Mouse (Mus musculus): Measurements from ENCODE around the gene Nav2. TPM values are rescaled to one million over a fixed set of nuclear protein-coding genes. Genes with fewer than 3 reads are reported as not detected.

Nav2 gene
- polyA plus RNA-seq, 1 experiment from 2014 or later, result 34.9 TPM

DNA sequence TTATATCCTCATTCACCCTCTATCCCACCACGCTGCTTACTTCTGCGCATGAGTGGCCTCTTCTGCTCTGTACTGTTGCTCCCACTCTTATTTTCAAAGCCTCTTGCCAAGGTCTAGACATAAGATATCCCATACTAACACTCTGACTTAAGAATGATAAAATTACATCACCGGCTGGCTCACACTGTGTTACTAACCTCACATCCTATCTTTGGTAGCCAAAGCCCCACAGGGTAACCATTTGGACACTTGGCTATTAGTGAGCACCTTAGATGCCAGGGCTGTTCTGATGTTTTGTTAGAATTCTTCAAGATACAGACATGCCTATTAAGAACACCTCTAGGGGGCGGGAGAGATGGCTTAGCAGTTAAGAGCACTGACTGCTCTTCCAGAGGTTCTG is 502.4 kb downstream of the Nav2 start:
- H3K27ac ChIP-seq (replicated peaks in 1 of 2; ENCODE audit: control insufficient read depth in 1 of 2, insufficient read depth in 1 of 2, low read depth in 2 of 2, low read length in 2 of 2), result no peak overlapping the region

DNA sequence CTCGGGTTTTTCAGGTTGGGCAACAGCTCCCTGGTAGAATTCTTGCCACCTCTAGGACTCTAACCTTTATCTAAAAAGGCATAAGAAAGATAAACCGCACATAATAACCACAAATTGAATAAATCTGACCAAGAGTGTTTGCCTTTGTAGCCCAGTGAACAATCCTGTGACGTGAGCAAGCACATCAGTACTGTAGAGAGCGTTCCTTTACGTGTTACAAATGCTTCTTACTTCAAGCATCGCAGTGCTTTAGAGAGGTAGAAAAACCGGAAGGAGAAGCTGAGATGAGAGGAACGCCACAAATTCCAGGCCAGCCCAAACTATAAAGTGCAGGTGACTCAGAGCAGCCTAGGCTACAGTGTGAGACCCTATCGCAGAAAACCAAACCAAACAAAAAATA is 503.3 kb downstream of the Nav2 start:
- H3K4me3 ChIP-seq (ENCODE audit: control insufficient read depth in 1 of 2, insufficient read depth in 1 of 2, low read depth in 1 of 2, low read length in 2 of 2), result no peak overlapping the region
- H3K36me3 ChIP-seq (ENCODE audit: control insufficient read depth, insufficient read depth, low read length), result peaks cover 38% of the 10 kb centered on the region
- no peaks in the 10 kb centered on the region for H3K27me3 ChIP-seq (ENCODE audit: control insufficient read depth, insufficient read depth, low read length)
- H3K9me3 ChIP-seq (ENCODE audit: control insufficient read depth, low read length), result no peaks in the 10 kb centered on the region
- H3K4me2 ChIP-seq (ENCODE audit: low read length), result no peak overlapping the region
- no peak overlapping the region for H3K27ac ChIP-seq (replicated peaks in 1 of 2; ENCODE audit: control insufficient read depth in 1 of 2, insufficient read depth in 1 of 2, low read depth in 2 of 2, low read length in 2 of 2)
- WGBS, result 86% methylated on average over 9 of the region's 9 CpGs
- H3K4me1 ChIP-seq (ENCODE audit: control insufficient read depth in 2 of 2, insufficient read depth in 2 of 2, low read length in 2 of 2), result no peaks in the 10 kb centered on the region; a peak in 1 of 4 replicates
- ATAC-seq (ENCODE audit: insufficient number of reproducible peaks, insufficient read depth, low FRiP score, low read depth), result no peak
- H3K9ac ChIP-seq (ENCODE audit: low read length), result no peak overlapping the region

More for the DNA sequence above, 502.4 kb downstream of the Nav2 start:
- H3K4me2 ChIP-seq (ENCODE audit: low read length), result no peak overlapping the region
- H3K9ac ChIP-seq (ENCODE audit: low read length), result no peak overlapping the region
- no peak overlapping the region for H3K4me3 ChIP-seq (ENCODE audit: control insufficient read depth in 1 of 2, insufficient read depth in 1 of 2, low read depth in 1 of 2, low read length in 2 of 2)
- H3K4me1 ChIP-seq (ENCODE audit: control insufficient read depth in 2 of 2, insufficient read depth in 2 of 2, low read length in 2 of 2), result no peaks in the 10 kb centered on the region; a peak in 1 of 4 replicates
- WGBS, result 81% methylated on average over 4 of the region's 4 CpGs
- H3K9me3 ChIP-seq (ENCODE audit: control insufficient read depth, low read length), result no peaks in the 10 kb centered on the region
- no peaks in the 10 kb centered on the region for H3K27me3 ChIP-seq (ENCODE audit: control insufficient read depth, insufficient read depth, low read length)
- no peak for ATAC-seq (ENCODE audit: insufficient number of reproducible peaks, insufficient read depth, low FRiP score, low read depth)
- peaks cover 38% of the 10 kb centered on the region for H3K36me3 ChIP-seq (ENCODE audit: control insufficient read depth, insufficient read depth, low read length)

DNA sequence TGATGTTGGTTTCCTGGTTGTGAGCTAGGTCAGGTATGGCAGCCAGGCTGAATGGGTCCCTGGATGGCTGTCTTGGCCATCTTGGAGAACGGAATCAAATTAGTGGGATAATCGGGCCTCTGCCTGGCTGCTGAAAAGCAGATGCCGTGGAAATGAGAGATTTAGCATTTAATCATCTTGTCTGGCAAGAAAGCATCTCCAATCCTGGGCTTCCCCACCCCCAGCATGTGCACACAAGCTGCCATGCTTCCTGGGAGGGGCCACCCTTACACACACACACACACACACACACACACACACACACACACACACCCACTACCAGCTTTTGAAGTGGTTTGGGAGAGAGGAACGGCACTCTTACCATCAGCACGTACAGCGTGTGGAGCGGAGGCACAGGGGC is 506.6 kb downstream of the Nav2 start:
- Histone ChIP-seq H3K27me3 (ENCODE audit: control insufficient read depth, insufficient read depth, low read length) (no peaks in the 10 kb centered on the region), H3K9ac (ENCODE audit: low read length) (no peak overlapping the region), H3K36me3 (ENCODE audit: control insufficient read depth, insufficient read depth, low read length) (peaks cover 32% of the 10 kb centered on the region), H3K9me3 (ENCODE audit: control insufficient read depth, low read length) (no peaks in the 10 kb centered on the region), H3K4me1 (ENCODE audit: control insufficient read depth in 2 of 2, insufficient read depth in 2 of 2, low read length in 2 of 2) (no peaks in the 10 kb centered on the region; a peak in 1 of 4 replicates), H3K4me3 (ENCODE audit: control insufficient read depth in 1 of 2, insufficient read depth in 1 of 2, low read depth in 1 of 2, low read length in 2 of 2) (no peak overlapping the region), H3K4me2 (ENCODE audit: low read length) (no peak overlapping the region), H3K27ac (replicated peaks in 1 of 2; ENCODE audit: control insufficient read depth in 1 of 2, insufficient read depth in 1 of 2, low read depth in 2 of 2, low read length in 2 of 2) (no peak overlapping the region)
- WGBS, result 94% methylated on average over 7 of the region's 7 CpGs
- no peak for ATAC-seq (ENCODE audit: insufficient number of reproducible peaks, insufficient read depth, low FRiP score, low read depth)

- Histone ChIP-seq H3K4me3 (ENCODE audit: control insufficient read depth in 1 of 2, insufficient read depth in 1 of 2, low read depth in 1 of 2, low read length in 2 of 2) (no peak overlapping the region), H3K9me3 (ENCODE audit: control insufficient read depth, low read length) (no peaks in the 10 kb centered on the region), H3K27ac (replicated peaks in 1 of 2; ENCODE audit: control insufficient read depth in 1 of 2, insufficient read depth in 1 of 2, low read depth in 2 of 2, low read length in 2 of 2) (no peak overlapping the region), H3K4me1 (ENCODE audit: control insufficient read depth in 2 of 2, insufficient read depth in 2 of 2, low read length in 2 of 2) (no peaks in the 10 kb centered on the region; a peak in 1 of 4 replicates), H3K27me3 (ENCODE audit: control insufficient read depth, insufficient read depth, low read length) (no peaks in the 10 kb centered on the region), H3K9ac (ENCODE audit: low read length) (no peak overlapping the region), H3K36me3 (ENCODE audit: control insufficient read depth, insufficient read depth, low read length) (peaks cover 32% of the 10 kb centered on the region), H3K4me2 (ENCODE audit: low read length) (no peak overlapping the region)
- ATAC-seq (ENCODE audit: insufficient number of reproducible peaks, insufficient read depth, low FRiP score, low read depth), result no peak
- 89% methylated on average over 12 of the region's 12 CpGs for WGBS
These were observed 507.2 kb downstream of the Nav2 start for GRCm38 (mm10) chr7:49415716-49416115.

DNA sequence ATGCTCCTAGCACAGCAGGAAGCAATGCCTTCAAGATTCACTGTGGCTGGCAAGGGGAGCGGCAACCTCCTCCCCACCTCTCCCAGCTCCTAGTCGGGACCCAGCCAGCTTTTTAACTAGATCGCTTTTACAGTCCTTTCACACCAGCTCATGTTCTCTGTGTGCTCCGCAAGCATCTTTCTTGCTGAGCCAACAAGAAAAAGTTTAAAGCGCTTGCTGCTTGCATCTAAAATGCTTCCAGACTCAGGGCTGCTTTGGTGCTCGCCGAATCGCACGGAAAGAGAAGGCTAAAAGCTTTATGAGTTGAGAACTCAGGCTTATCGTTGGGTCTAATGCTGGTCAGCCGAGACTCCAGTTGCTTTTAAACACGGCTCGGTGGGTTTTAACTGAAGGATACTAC is 510.3 kb downstream of the Nav2 start:
- Histone ChIP-seq H3K27ac (replicated peaks in 1 of 2; ENCODE audit: control insufficient read depth in 1 of 2, insufficient read depth in 1 of 2, low read depth in 2 of 2, low read length in 2 of 2) (no peak overlapping the region), H3K36me3 (ENCODE audit: control insufficient read depth, insufficient read depth, low read length) (peaks cover 29% of the 10 kb centered on the region), H3K9me3 (ENCODE audit: control insufficient read depth, low read length) (no peaks in the 10 kb centered on the region), H3K9ac (ENCODE audit: low read length) (no peak overlapping the region), H3K4me3 (ENCODE audit: control insufficient read depth in 1 of 2, insufficient read depth in 1 of 2, low read depth in 1 of 2, low read length in 2 of 2) (no peak overlapping the region), H3K4me1 (ENCODE audit: control insufficient read depth in 2 of 2, insufficient read depth in 2 of 2, low read length in 2 of 2) (no peaks in the 10 kb centered on the region; a peak in 1 of 4 replicates), H3K4me2 (ENCODE audit: low read length) (no peak overlapping the region), H3K27me3 (ENCODE audit: control insufficient read depth, insufficient read depth, low read length) (no peaks in the 10 kb centered on the region)
- ATAC-seq (ENCODE audit: insufficient number of reproducible peaks, insufficient read depth, low FRiP score, low read depth), result no peak
- WGBS, result 82% methylated on average over 13 of the region's 13 CpGs

- WGBS, result 89% methylated on average over 17 of the region's 17 CpGs
- ATAC-seq (ENCODE audit: insufficient number of reproducible peaks, insufficient read depth, low FRiP score, low read depth), result no peak
- Histone ChIP-seq H3K4me3 (ENCODE audit: control insufficient read depth in 1 of 2, insufficient read depth in 1 of 2, low read depth in 1 of 2, low read length in 2 of 2) (no peak overlapping the region), H3K4me2 (ENCODE audit: low read length) (no peak overlapping the region), H3K9me3 (ENCODE audit: control insufficient read depth, low read length) (no peaks in the 10 kb centered on the region), H3K9ac (ENCODE audit: low read length) (no peak overlapping the region), H3K27me3 (ENCODE audit: control insufficient read depth, insufficient read depth, low read length) (no peaks in the 10 kb centered on the region), H3K36me3 (ENCODE audit: control insufficient read depth, insufficient read depth, low read length) (peaks cover 28% of the 10 kb centered on the region), H3K4me1 (ENCODE audit: control insufficient read depth in 2 of 2, insufficient read depth in 2 of 2, low read length in 2 of 2) (no peaks in the 10 kb centered on the region), H3K27ac (replicated peaks in 1 of 2; ENCODE audit: control insufficient read depth in 1 of 2, insufficient read depth in 1 of 2, low read depth in 2 of 2, low read length in 2 of 2) (no peak overlapping the region)
These were observed 511.8 kb downstream of the Nav2 start for GRCm38 (mm10) chr7:49420139-49420802.

GRCm38 (mm10) chr7:49421261-49421660 is 512.7 kb downstream of the Nav2 start:
- Histone ChIP-seq H3K4me2 (ENCODE audit: low read length) (no peak overlapping the region), H3K27ac (replicated peaks in 1 of 2; ENCODE audit: control insufficient read depth in 1 of 2, insufficient read depth in 1 of 2, low read depth in 2 of 2, low read length in 2 of 2) (no peak overlapping the region), H3K4me3 (ENCODE audit: control insufficient read depth in 1 of 2, insufficient read depth in 1 of 2, low read depth in 1 of 2, low read length in 2 of 2) (no peak overlapping the region), H3K36me3 (ENCODE audit: control insufficient read depth, insufficient read depth, low read length) (peaks cover 28% of the 10 kb centered on the region), H3K4me1 (ENCODE audit: control insufficient read depth in 2 of 2, insufficient read depth in 2 of 2, low read length in 2 of 2) (no peaks in the 10 kb centered on the region), H3K9me3 (ENCODE audit: control insufficient read depth, low read length) (no peaks in the 10 kb centered on the region), H3K27me3 (ENCODE audit: control insufficient read depth, insufficient read depth, low read length) (no peaks in the 10 kb centered on the region), H3K9ac (ENCODE audit: low read length) (no peak overlapping the region)
- no peak for ATAC-seq (ENCODE audit: insufficient number of reproducible peaks, insufficient read depth, low FRiP score, low read depth)
- 65% methylated on average over 4 of the region's 4 CpGs for WGBS

DNA sequence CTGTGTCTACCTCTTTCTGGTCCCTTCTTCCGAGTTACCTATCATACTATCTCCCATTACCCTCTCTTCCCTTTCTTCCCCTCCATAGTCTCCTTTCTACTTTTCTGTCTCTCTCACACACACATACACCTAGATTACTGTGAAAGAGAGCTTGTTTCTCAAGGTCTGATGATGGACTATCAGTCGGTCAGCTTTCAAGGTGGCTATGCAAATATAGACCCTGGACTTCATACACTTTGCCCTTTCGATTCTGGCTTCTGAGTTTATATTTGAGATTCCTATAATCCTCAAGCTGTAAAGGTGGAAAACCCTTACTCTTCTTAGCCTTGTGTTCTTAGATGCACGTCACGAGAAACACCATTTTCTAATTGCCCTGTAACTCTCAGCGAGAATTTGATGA is 515.4 kb downstream of the Nav2 start:
- Histone ChIP-seq H3K4me1 (ENCODE audit: control insufficient read depth in 2 of 2, insufficient read depth in 2 of 2, low read length in 2 of 2) (no peaks in the 10 kb centered on the region), H3K9ac (ENCODE audit: low read length) (no peak overlapping the region), H3K27me3 (ENCODE audit: control insufficient read depth, insufficient read depth, low read length) (no peaks in the 10 kb centered on the region), H3K4me3 (ENCODE audit: control insufficient read depth in 1 of 2, insufficient read depth in 1 of 2, low read depth in 1 of 2, low read length in 2 of 2) (no peak overlapping the region), H3K9me3 (ENCODE audit: control insufficient read depth, low read length) (no peaks in the 10 kb centered on the region), H3K27ac (replicated peaks in 1 of 2; ENCODE audit: control insufficient read depth in 1 of 2, insufficient read depth in 1 of 2, low read depth in 2 of 2, low read length in 2 of 2) (no peak overlapping the region), H3K4me2 (ENCODE audit: low read length) (no peak overlapping the region), H3K36me3 (ENCODE audit: control insufficient read depth, insufficient read depth, low read length) (peaks cover 23% of the 10 kb centered on the region)
- no peak for ATAC-seq (ENCODE audit: insufficient number of reproducible peaks, insufficient read depth, low FRiP score, low read depth)
- 87% methylated on average over 6 of the region's 6 CpGs for WGBS
